In the genomic region with DNA sequence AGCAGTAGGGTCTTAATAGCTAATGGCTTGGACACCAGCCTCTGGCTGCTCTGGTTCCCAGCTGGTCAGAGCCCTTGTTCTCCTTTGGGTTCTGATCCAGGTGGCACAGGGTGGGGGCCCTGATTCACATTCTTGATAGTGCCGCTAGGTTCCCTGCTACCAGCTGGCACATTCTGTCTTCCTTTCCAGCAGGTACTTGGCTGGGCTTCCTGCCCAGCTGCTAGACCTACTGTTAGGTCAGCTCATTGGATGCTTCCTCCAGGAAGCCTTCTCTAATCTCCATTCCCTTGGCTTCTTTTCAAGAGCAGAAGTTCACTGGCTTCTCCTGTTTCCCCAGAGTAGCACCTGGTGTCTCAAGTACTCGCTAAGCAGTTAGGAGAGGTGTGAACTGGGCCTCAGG, we compare ENCODE assay signal across 8 mouse cellular contexts. TPM values are rescaled to one million over a fixed set of nuclear protein-coding genes. Genes with fewer than 3 reads are reported as not detected.
A peak's percentile ranks its signal among the peaks of the same experiment; 100 is the strongest.
DNase-seq lines count a peak whose midpoint lies in the region; ATAC-seq and TF ChIP-seq lines count a peak whose summit lies in the region.
"Had no signal": no experiment of that assay in that cellular context is flagged by ENCODE, and none has a peak within 500 bp of the region (broad histone marks: within the 10 kb centered on the region; RNA-seq: fewer than 3 reads in every experiment).

No protein-coding gene starts in this region.

- H3K4me2 ChIP-seq in liver, embryonic 12.5 days = no peak overlapping the region
- no peak overlapping the region for H3K4me2 ChIP-seq in intestine, embryonic 15.5 days (replicated peaks)

- ATAC-seq in liver, embryonic 12.5 days = no peak
- ATAC-seq in intestine, embryonic 15.5 days = no peak

- H3K4me3 ChIP-seq in liver, adult 2 months (ENCODE audit: insufficient read depth, low read depth, low read length) = no peak overlapping the region
- no peak overlapping the region for H3K4me3 ChIP-seq in liver, embryonic 12.5 days
- no peak overlapping the region for H3K4me3 ChIP-seq in intestine, embryonic 15.5 days (replicated peaks)
- H3K4me3 ChIP-seq: heart, embryonic 13.5 days had no signal

- 26% methylated on average over 2 of the region's 2 CpGs for WGBS in liver, adult 2 months
- 56% methylated on average over 2 of the region's 2 CpGs for WGBS in liver, embryonic 12.5 days (ENCODE audit: insufficient replicate concordance)
- WGBS in intestine, embryonic 15.5 days = 79% methylated on average over 2 of the region's 2 CpGs

- H3K79me2 ChIP-seq in liver, adult 2 months (ENCODE audit: control insufficient read depth, insufficient read depth, low read length) = peaks cover 6% of the 10 kb centered on the region; the same call in 1 of the 2 replicates

- peaks cover 12% of the 10 kb centered on the region; the same call in 1 of the 2 replicates for H3K4me1 ChIP-seq in liver, adult 2 months (ENCODE audit: control insufficient read depth, insufficient read depth, low read length)
- H3K4me1 ChIP-seq in liver, embryonic 12.5 days = no peaks in the 10 kb centered on the region; the same call in none of the 2 replicates
- peaks cover 36% of the 10 kb centered on the region for H3K4me1 ChIP-seq in intestine, embryonic 15.5 days (replicated peaks)

- H3K9ac ChIP-seq in liver, adult 2 months (ENCODE audit: low read depth, low read length) = no peak overlapping the region; the same call in 1 of the 2 replicates
- H3K9ac ChIP-seq in liver, embryonic 12.5 days = no peak overlapping the region
- H3K9ac ChIP-seq in intestine, embryonic 15.5 days = no peak overlapping the region

- peak overlapping the region; percentile 81 for H3K27ac ChIP-seq in liver, adult 2 months (replicated peaks; ENCODE audit: insufficient read depth, low read depth, low read length)
- H3K27ac ChIP-seq in liver, embryonic 12.5 days = no peak overlapping the region
- H3K27ac ChIP-seq in intestine, embryonic 15.5 days = peak overlapping the region; percentile 1; the same call in 1 of the 2 replicates

- peak; percentile 30 for DNase-seq in liver, adult 2 months (ENCODE audit: extremely low read depth, low read depth, low spot score)
- peak; percentile 48 to 51 for DNase-seq in cerebellum, adult 18-20 months
- peak; percentile 68 for DNase-seq in lung, postnatal 36 days
- DNase-seq in testis, postnatal 10 days (ENCODE audit: low spot score) = no peak
- no peak for DNase-seq in layer of hippocampus, postnatal 14 days (ENCODE audit: low spot score in 2 of 2)

- TF ChIP-seq CTCF in liver, adult 2 months (IDR thresholded peaks at IDR 0.05; ENCODE audit: low read depth, low read length) = no peak

- no peaks in the 10 kb centered on the region for H3K27me3 ChIP-seq in liver, adult 2 months (ENCODE audit: control insufficient read depth, insufficient read depth, low read length)
- H3K27me3 ChIP-seq in liver, embryonic 12.5 days (replicated peaks) = peaks cover 5% of the 10 kb centered on the region; the same call in 1 of the 2 replicates
- H3K27me3 ChIP-seq in intestine, embryonic 15.5 days (replicated peaks) = no peaks in the 10 kb centered on the region

- TF ChIP-seq POLR2A in liver, adult 2 months (IDR thresholded peaks at IDR 0.05; ENCODE audit: extremely low read depth, insufficient read depth, low read length) = no peak

- H3K36me3 ChIP-seq in liver, adult 2 months (ENCODE audit: control insufficient read depth, insufficient read depth, low read length) = no peaks in the 10 kb centered on the region
- no peaks in the 10 kb centered on the region for H3K36me3 ChIP-seq in liver, embryonic 12.5 days
- no peaks in the 10 kb centered on the region for H3K36me3 ChIP-seq in intestine, embryonic 15.5 days
- H3K36me3 ChIP-seq: heart, embryonic 13.5 days had no signal

- H3K9me3 ChIP-seq in liver, embryonic 12.5 days (replicated peaks) = no peaks in the 10 kb centered on the region
- H3K9me3 ChIP-seq in intestine, embryonic 15.5 days = no peaks in the 10 kb centered on the region
- H3K9me3 ChIP-seq: heart, embryonic 13.5 days had no signal

RNA-seq across cellular contexts. Expression of a gene that starts 17.3 kb away (rescaled TPM):
- 17.5 and 29.9 TPM in 2 replicates for total RNA-seq in liver, adult 2 months (2014; rRNA removed)
- 8.8 and 19.8 TPM in 2 replicates for polyA plus RNA-seq in liver, adult 2 months (2012; rRNA removed)
- polyA plus RNA-seq in liver, embryonic 12.5 days (2016; fragmentation: Nextera tagmentation; extraction: Ambion mirVana) = 10.7 and 11.4 TPM in 2 replicates
- 152 and 158 TPM in 2 replicates for polyA plus RNA-seq in intestine, embryonic 15.5 days (2015; fragmentation: Nextera tagmentation; extraction: Ambion mirVana)
- total RNA-seq in layer of hippocampus, postnatal 14 days (2021) = under 1 TPM; 0.24 to 0.35 TPM

RNA-seq across cellular contexts. Expression of a gene that starts 47.2 kb away (rescaled TPM):
- 11.3 and 12.4 TPM in 2 replicates for total RNA-seq in liver, adult 2 months (2014; rRNA removed)
- polyA plus RNA-seq in liver, adult 2 months (2012; rRNA removed) = 64.6 and 78.5 TPM in 2 replicates
- polyA plus RNA-seq in liver, embryonic 12.5 days (2016; fragmentation: Nextera tagmentation; extraction: Ambion mirVana) = 4.0 and 7.1 TPM in 2 replicates
- polyA plus RNA-seq in intestine, embryonic 15.5 days (2015; fragmentation: Nextera tagmentation; extraction: Ambion mirVana) = 15.5 and 20.2 TPM in 2 replicates
- total RNA-seq in layer of hippocampus, postnatal 14 days (2021) = 100 to 1,000 TPM in 1 of 2 experiments, 10 to 100 TPM in 1; 83.2 to 104 TPM

Comparison
In these comparisons a context has a peak if more than half of its experiments do, and no peak if none do; other contexts are left out.
1. DNase-seq: peak in liver, adult 2 months (single experiment), cerebellum, adult 18-20 months (2 of 2) and lung, postnatal 36 days (single experiment); none in testis, postnatal 10 days (single experiment) and layer of hippocampus, postnatal 14 days (0 of 2).